Mouse (Mus musculus): ENCODE measurements around the gene Bbs9. TPM values are rescaled to one million over a fixed set of nuclear protein-coding genes. Genes with fewer than 3 reads are reported as not detected.
A peak's percentile ranks its signal among the peaks of the same experiment; 100 is the strongest.

Bbs9 gene
- total RNA-seq, 2 experiments from 2014 or later = 18.9 to 20.8 TPM

GRCm38 (mm10) chr9:22467371-22468169 is 7.9 kb upstream of the Bbs9 start:
- peak; percentile 63 for ATAC-seq (replicated peaks; ENCODE audit: poor library complexity)

GRCm38 (mm10) chr9:22468170-22468898 is 7.2 kb upstream of the Bbs9 start:
- peak; percentile 78 for ATAC-seq (replicated peaks; ENCODE audit: poor library complexity)

GRCm38 (mm10) chr9:22468899-22469259 is 6.6 kb upstream of the Bbs9 start:
- ATAC-seq (replicated peaks; ENCODE audit: poor library complexity) = no peak

- no peak for ATAC-seq (replicated peaks; ENCODE audit: poor library complexity)
Measured at GRCm38 (mm10) chr9:22469643-22470042, 5.9 kb upstream of the Bbs9 start, which contains the start of gene Rp9. Gene Rp9 (minus strand): TSS chr9:22469743.

- no peak for ATAC-seq (replicated peaks; ENCODE audit: poor library complexity)
Measured at GRCm38 (mm10) chr9:22476265-22476664, 750 bp downstream of the Bbs9 start.

- ATAC-seq (replicated peaks; ENCODE audit: poor library complexity) = no peak
Measured at GRCm38 (mm10) chr9:22478946-22479345, 3.4 kb downstream of the Bbs9 start.

GRCm38 (mm10) chr9:22483866-22484561 is 8.5 kb downstream of the Bbs9 start:
- ATAC-seq (replicated peaks; ENCODE audit: poor library complexity) = no peak

- ATAC-seq (replicated peaks; ENCODE audit: poor library complexity) = no peak
Measured at GRCm38 (mm10) chr9:22484562-22485308, 9.2 kb downstream of the Bbs9 start.

GRCm38 (mm10) chr9:22486211-22486610 is 10.7 kb downstream of the Bbs9 start:
- ATAC-seq (replicated peaks; ENCODE audit: poor library complexity) = no peak

- no peak for ATAC-seq (replicated peaks; ENCODE audit: poor library complexity)
Measured at GRCm38 (mm10) chr9:22488963-22489362, 13.4 kb downstream of the Bbs9 start.

- peak; percentile 68 for ATAC-seq (replicated peaks; ENCODE audit: poor library complexity)
Measured at GRCm38 (mm10) chr9:22494203-22494807, 18.8 kb downstream of the Bbs9 start.

- no peak for ATAC-seq (replicated peaks; ENCODE audit: poor library complexity)
Measured at GRCm38 (mm10) chr9:22495133-22495532, 19.6 kb downstream of the Bbs9 start.

GRCm38 (mm10) chr9:22497021-22497767 is 21.7 kb downstream of the Bbs9 start:
- no peak for ATAC-seq (replicated peaks; ENCODE audit: poor library complexity)

GRCm38 (mm10) chr9:22502972-22503371 is 27.5 kb downstream of the Bbs9 start:
- ATAC-seq (replicated peaks; ENCODE audit: poor library complexity) = no peak

- no peak for ATAC-seq (replicated peaks; ENCODE audit: poor library complexity)
Measured at GRCm38 (mm10) chr9:22503581-22503980, 28.1 kb downstream of the Bbs9 start.

GRCm38 (mm10) chr9:22505574-22505973 is 30.1 kb downstream of the Bbs9 start:
- 0 out of 2 replicates have a peak, but pooled peaks have one; percentile 14 for ATAC-seq (replicated peaks; ENCODE audit: poor library complexity)

GRCm38 (mm10) chr9:22515076-22515475 is 39.6 kb downstream of the Bbs9 start:
- ATAC-seq (replicated peaks; ENCODE audit: poor library complexity) = no peak

- ATAC-seq (replicated peaks; ENCODE audit: poor library complexity) = peak; percentile 95
Measured at GRCm38 (mm10) chr9:22518394-22519041, 43.0 kb downstream of the Bbs9 start.

GRCm38 (mm10) chr9:22523460-22523859 is 47.9 kb downstream of the Bbs9 start:
- no peak for ATAC-seq (replicated peaks; ENCODE audit: poor library complexity)

All from megakaryocyte progenitor cell, adult 5-6 weeks (primary cell).